Comparison of ENCODE assay signal across 11 mouse cellular contexts in genomic region chr8:84738715-84739400, GRCm38 (mm10). TPM values are rescaled to one million over a fixed set of nuclear protein-coding genes. Genes with fewer than 3 reads are reported as not detected.
A peak's percentile ranks its signal among the peaks of the same experiment; 100 is the strongest.
DNase-seq lines count a peak whose midpoint lies in the region; ATAC-seq and TF ChIP-seq lines count a peak whose summit lies in the region.
"Had no signal": no experiment of that assay in that cellular context is flagged by ENCODE, and none has a peak within 500 bp of the region (broad histone marks: within the 10 kb centered on the region; RNA-seq: fewer than 3 reads in every experiment).

No protein-coding gene starts in this region.

- H3K4me1 ChIP-seq in heart, embryonic 12.5 days (replicated peaks), result peaks cover 88% of the 10 kb centered on the region
- H3K4me1 ChIP-seq in neural tube, embryonic 12.5 days, result peaks cover 67% of the 10 kb centered on the region
- peaks cover 40% of the 10 kb centered on the region for H3K4me1 ChIP-seq in hindbrain, postnatal 0 days (ENCODE audit: insufficient read depth, low read length)
- peaks cover 29% of the 10 kb centered on the region for H3K4me1 ChIP-seq in stomach, postnatal 0 days (replicated peaks; ENCODE audit: control insufficient read depth, insufficient read depth)

- no peak for ATAC-seq in heart, embryonic 12.5 days (ENCODE audit: insufficient number of reproducible peaks, low FRiP score)
- no peak for ATAC-seq in neural tube, embryonic 12.5 days (ENCODE audit: low FRiP score, low read depth)
- ATAC-seq in hindbrain, postnatal 0 days, result no peak
- ATAC-seq in stomach, postnatal 0 days (ENCODE audit: low FRiP score, low TSS enrichment), result no peak

- no peak overlapping the region for H3K4me3 ChIP-seq in heart, embryonic 12.5 days
- no peak overlapping the region for H3K4me3 ChIP-seq in neural tube, embryonic 12.5 days
- no peak overlapping the region for H3K4me3 ChIP-seq in hindbrain, postnatal 0 days (ENCODE audit: low read length)
- H3K4me3 ChIP-seq in stomach, postnatal 0 days (ENCODE audit: low read depth, low read length), result no peak overlapping the region

- H3K36me3 ChIP-seq in heart, embryonic 12.5 days, result no peaks in the 10 kb centered on the region
- H3K36me3 ChIP-seq in neural tube, embryonic 12.5 days, result no peaks in the 10 kb centered on the region; the same call in 1 of the 2 replicates
- H3K36me3 ChIP-seq in hindbrain, postnatal 0 days (ENCODE audit: insufficient read depth, low read length), result no peaks in the 10 kb centered on the region
- H3K36me3 ChIP-seq in stomach, postnatal 0 days (ENCODE audit: control insufficient read depth, insufficient read depth, low read length), result no peaks in the 10 kb centered on the region; the same call in 1 of the 2 replicates

- intact Hi-C loops in heart, postnatal 25 days (cut with DNase I), result loop anchor here (5.0 kb wide), 1 partner anchor 37 kb away; the partner anchor contains the start of gene Lyl1

- peaks cover 33% of the 10 kb centered on the region for H3K27me3 ChIP-seq in heart, embryonic 12.5 days (replicated peaks)
- H3K27me3 ChIP-seq in neural tube, embryonic 12.5 days (replicated peaks), result peaks cover 90% of the 10 kb centered on the region
- H3K27me3 ChIP-seq in hindbrain, postnatal 0 days (ENCODE audit: insufficient read depth, low read length), result no peaks in the 10 kb centered on the region
- no peaks in the 10 kb centered on the region for H3K27me3 ChIP-seq in stomach, postnatal 0 days (ENCODE audit: control insufficient read depth, insufficient read depth, low read length)

- no peak overlapping the region; the same call in 1 of the 2 replicates for H3K4me2 ChIP-seq in heart, embryonic 12.5 days
- peak overlapping the region; percentile 32; the same call in 1 of the 2 replicates for H3K4me2 ChIP-seq in neural tube, embryonic 12.5 days (replicated peaks)
- H3K4me2 ChIP-seq in hindbrain, postnatal 0 days (ENCODE audit: low read depth, low read length), result no peak overlapping the region
- no peak overlapping the region for H3K4me2 ChIP-seq in stomach, postnatal 0 days (replicated peaks; ENCODE audit: low read depth)

- peak overlapping the region; percentile 35 for H3K9ac ChIP-seq in heart, embryonic 12.5 days
- H3K9ac ChIP-seq in neural tube, embryonic 12.5 days, result peak overlapping the region; percentile 17; the same call in 1 of the 2 replicates
- H3K9ac ChIP-seq in hindbrain, postnatal 0 days (replicated peaks; ENCODE audit: low read length), result no peak overlapping the region
- 0 out of 2 replicates have a peak overlapping the region, but pooled peaks have one; percentile 13 for H3K9ac ChIP-seq in stomach, postnatal 0 days (ENCODE audit: low read length)

- DNase-seq in heart, postnatal 25 days (ENCODE audit: low spot score), result no peak
- no peak for DNase-seq in neural tube, embryonic 10.5 days (ENCODE audit: extremely low spot score, low spot score)
- no peak for DNase-seq in hindbrain, postnatal 0 days (ENCODE audit: low spot score)
- DNase-seq in stomach, postnatal 0 days (ENCODE audit: low spot score), result no peak
- DNase-seq in adrenal gland, postnatal 36 days, result no peak
- no peak for DNase-seq in adrenal gland, postnatal 10 days
- DNase-seq: kidney, adult 8-10 months; thymus, postnatal 36 days had no signal

- H3K27ac ChIP-seq in heart, embryonic 12.5 days (ENCODE audit: poor library complexity, severe bottlenecking), result peak overlapping the region; percentile 22; the same call in 1 of the 2 replicates
- H3K27ac ChIP-seq in neural tube, embryonic 12.5 days, result no peak overlapping the region
- peak overlapping the region; percentile 57; the same call in 1 of the 2 replicates for H3K27ac ChIP-seq in hindbrain, postnatal 0 days
- H3K27ac ChIP-seq in stomach, postnatal 0 days (replicated peaks), result no peak overlapping the region

- H3K9me3 ChIP-seq in heart, embryonic 12.5 days (replicated peaks), result no peaks in the 10 kb centered on the region
- H3K9me3 ChIP-seq in neural tube, embryonic 12.5 days, result no peaks in the 10 kb centered on the region
- no peaks in the 10 kb centered on the region for H3K9me3 ChIP-seq in hindbrain, postnatal 0 days (ENCODE audit: low read length)
- H3K9me3 ChIP-seq in stomach, postnatal 0 days (ENCODE audit: control insufficient read depth, low read length), result no peaks in the 10 kb centered on the region

- no peak for TF ChIP-seq EP300 in stomach, postnatal 0 days (optimal IDR thresholded peaks at IDR 0.05)

- 66% methylated on average over 10 of the region's 10 CpGs for WGBS in heart, embryonic 12.5 days
- 38% methylated on average over 10 of the region's 10 CpGs for WGBS in neural tube, embryonic 12.5 days
- 48% methylated on average over 10 of the region's 10 CpGs for WGBS in hindbrain, postnatal 0 days
- 64% methylated on average over 10 of the region's 10 CpGs for WGBS in stomach, postnatal 0 days

- TF ChIP-seq CTCF in hindbrain, postnatal 0 days (IDR thresholded peaks at IDR 0.05; ENCODE audit: low read depth), result no peak
- TF ChIP-seq CTCF in stomach, postnatal 0 days (IDR thresholded peaks at IDR 0.05; ENCODE audit: low read depth), result no peak

RNA-seq across cellular contexts. Expression of gene G430095P16Rik, which starts 16.1 kb away (rescaled TPM):
- polyA plus RNA-seq in heart, embryonic 12.5 days (2016; fragmentation: Nextera tagmentation; extraction: Ambion mirVana), result 5.4 and 6.9 TPM in 2 replicates
- total RNA-seq in heart, postnatal 25 days (2021), result under 1 TPM in 1 of 2 experiments, not detected in 1; 0.39 TPM
- 2.5 and 2.6 TPM in 2 replicates for polyA plus RNA-seq in neural tube, embryonic 12.5 days (2016; fragmentation: Nextera tagmentation; extraction: Ambion mirVana)
- total RNA-seq in hindbrain, postnatal 0 days (2014; rRNA removed), result 1.2 TPM in 1 of 2 replicates, not detected in the other
- 1.1 and 1.7 TPM in 2 replicates for polyA plus RNA-seq in hindbrain, postnatal 0 days (2015; fragmentation: Nextera tagmentation; extraction: Ambion mirVana)
- 1.7 and 2.0 TPM in 2 replicates for polyA plus RNA-seq in stomach, postnatal 0 days (2015; fragmentation: Nextera tagmentation; extraction: Ambion mirVana)
- total RNA-seq in adrenal gland, postnatal 36 days (2021), result under 1 TPM in 1 of 2 experiments, not detected in 1; 0.46 TPM
- total RNA-seq in adrenal gland, postnatal 10 days (2021), result under 1 TPM; 0.51 to 0.88 TPM
- total RNA-seq: liver, adult 2 months had no signal
- polyA plus RNA-seq: liver, adult 2 months had no signal

RNA-seq across cellular contexts. Expression of gene Lyl1, which starts 37.6 kb away (rescaled TPM):
- polyA plus RNA-seq in heart, embryonic 12.5 days (2016; fragmentation: Nextera tagmentation; extraction: Ambion mirVana), result 18.1 and 19.7 TPM in 2 replicates
- 1 to 10 TPM; 4.2 to 4.5 TPM for total RNA-seq in heart, postnatal 25 days (2021)
- 4.4 and 4.5 TPM in 2 replicates for polyA plus RNA-seq in neural tube, embryonic 12.5 days (2016; fragmentation: Nextera tagmentation; extraction: Ambion mirVana)
- 1.7 and 7.8 TPM in 2 replicates for total RNA-seq in hindbrain, postnatal 0 days (2014; rRNA removed)
- 2.0 and 2.3 TPM in 2 replicates for polyA plus RNA-seq in hindbrain, postnatal 0 days (2015; fragmentation: Nextera tagmentation; extraction: Ambion mirVana)
- polyA plus RNA-seq in stomach, postnatal 0 days (2015; fragmentation: Nextera tagmentation; extraction: Ambion mirVana), result 4.0 and 4.3 TPM in 2 replicates
- 1 to 10 TPM; 2.5 to 2.9 TPM for total RNA-seq in adrenal gland, postnatal 36 days (2021)
- 1 to 10 TPM; 7.8 to 8.5 TPM for total RNA-seq in adrenal gland, postnatal 10 days (2021)

RNA-seq across cellular contexts. Expression of gene Nacc1, which starts 51.2 kb away (rescaled TPM):
- polyA plus RNA-seq in heart, embryonic 12.5 days (2016; fragmentation: Nextera tagmentation; extraction: Ambion mirVana), result 20.9 and 21.3 TPM in 2 replicates
- 10 to 100 TPM; 32.0 to 32.6 TPM for total RNA-seq in heart, postnatal 25 days (2021)
- 17.2 and 19.2 TPM in 2 replicates for polyA plus RNA-seq in neural tube, embryonic 12.5 days (2016; fragmentation: Nextera tagmentation; extraction: Ambion mirVana)
- 110 and 129 TPM in 2 replicates for total RNA-seq in hindbrain, postnatal 0 days (2014; rRNA removed)
- polyA plus RNA-seq in hindbrain, postnatal 0 days (2015; fragmentation: Nextera tagmentation; extraction: Ambion mirVana), result 13.8 and 14.9 TPM in 2 replicates
- 6.8 and 8.3 TPM in 2 replicates for polyA plus RNA-seq in stomach, postnatal 0 days (2015; fragmentation: Nextera tagmentation; extraction: Ambion mirVana)
- total RNA-seq in adrenal gland, postnatal 36 days (2021), result 10 to 100 TPM; 73.9 to 80.0 TPM
- total RNA-seq in adrenal gland, postnatal 10 days (2021), result 10 to 100 TPM; 59.1 to 62.9 TPM

RNA-seq across cellular contexts. Expression of gene Trmt1, which starts 52.8 kb away (rescaled TPM):
- polyA plus RNA-seq in heart, embryonic 12.5 days (2016; fragmentation: Nextera tagmentation; extraction: Ambion mirVana), result 46.2 and 49.5 TPM in 2 replicates
- total RNA-seq in heart, postnatal 25 days (2021), result 10 to 100 TPM; 32.6 to 37.6 TPM
- 58.5 and 59.1 TPM in 2 replicates for polyA plus RNA-seq in neural tube, embryonic 12.5 days (2016; fragmentation: Nextera tagmentation; extraction: Ambion mirVana)
- 69.5 and 93.3 TPM in 2 replicates for total RNA-seq in hindbrain, postnatal 0 days (2014; rRNA removed)
- polyA plus RNA-seq in hindbrain, postnatal 0 days (2015; fragmentation: Nextera tagmentation; extraction: Ambion mirVana), result 71.2 and 79.2 TPM in 2 replicates
- polyA plus RNA-seq in stomach, postnatal 0 days (2015; fragmentation: Nextera tagmentation; extraction: Ambion mirVana), result 45.1 and 49.9 TPM in 2 replicates
- 10 to 100 TPM; 63.8 to 83.7 TPM for total RNA-seq in adrenal gland, postnatal 36 days (2021)
- 10 to 100 TPM; 63.4 to 82.8 TPM for total RNA-seq in adrenal gland, postnatal 10 days (2021)

Comparison
In these comparisons a context has a peak if more than half of its experiments do, and no peak if none do; other contexts are left out.
1. H3K27ac ChIP-seq: peak in heart, embryonic 12.5 days (single experiment) and hindbrain, postnatal 0 days (single experiment); none in neural tube, embryonic 12.5 days (single experiment) and stomach, postnatal 0 days (single experiment).